Comparison of ENCODE assay signal across 12 mouse cellular contexts in genomic region chr2:125973207-125973606, GRCm38 (mm10).
A peak's percentile ranks its signal among the peaks of the same experiment; 100 is the strongest.
DNase-seq lines count a peak whose midpoint lies in the region; ATAC-seq and TF ChIP-seq lines count a peak whose summit lies in the region.
"Had no signal": no experiment of that assay in that cellular context is flagged by ENCODE, and none has a peak within 500 bp of the region (broad histone marks: within the 10 kb centered on the region; RNA-seq: fewer than 3 reads in every experiment).

No protein-coding gene starts in this region.

- 23% methylated on average over 6 of the region's 6 CpGs for WGBS in lung, embryonic 16.5 days
- WGBS in embryonic facial prominence, embryonic 10.5 days, result 42% methylated on average over 6 of the region's 6 CpGs
- 23% methylated on average over 6 of the region's 6 CpGs for WGBS in intestine, postnatal 0 days
- WGBS in stomach, embryonic 15.5 days, result 31% methylated on average over 6 of the region's 6 CpGs
- WGBS in heart, embryonic 10.5 days, result 58% methylated on average over 6 of the region's 6 CpGs
- WGBS in liver, embryonic 11.5 days, result 62% methylated on average over 6 of the region's 6 CpGs

- no peaks in the 10 kb centered on the region for H3K27me3 ChIP-seq in lung, embryonic 16.5 days (ENCODE audit: control insufficient read depth, insufficient read depth, low read depth, low read length)
- H3K27me3 ChIP-seq in embryonic facial prominence, embryonic 10.5 days (replicated peaks; ENCODE audit: low read depth, poor library complexity, severe bottlenecking), result no peaks in the 10 kb centered on the region
- no peaks in the 10 kb centered on the region for H3K27me3 ChIP-seq in intestine, postnatal 0 days (replicated peaks; ENCODE audit: control insufficient read depth, insufficient read depth, low read length)
- H3K27me3 ChIP-seq in stomach, embryonic 15.5 days (replicated peaks), result no peaks in the 10 kb centered on the region
- no peaks in the 10 kb centered on the region for H3K27me3 ChIP-seq in heart, embryonic 10.5 days (ENCODE audit: insufficient read depth, poor library complexity, severe bottlenecking)
- no peaks in the 10 kb centered on the region for H3K27me3 ChIP-seq in liver, embryonic 11.5 days (replicated peaks; ENCODE audit: control insufficient read depth, insufficient read depth, low read length)
- H3K27me3 ChIP-seq: hindbrain, embryonic 15.5 days had no signal

- H3K36me3 ChIP-seq in lung, embryonic 16.5 days (ENCODE audit: control insufficient read depth, insufficient read depth, low read length), result no peaks in the 10 kb centered on the region
- H3K36me3 ChIP-seq in embryonic facial prominence, embryonic 10.5 days (replicated peaks), result no peaks in the 10 kb centered on the region; the same call in 1 of the 2 replicates
- H3K36me3 ChIP-seq in intestine, postnatal 0 days (ENCODE audit: control insufficient read depth, insufficient read depth), result peaks cover 4% of the 10 kb centered on the region; the same call in 1 of the 2 replicates
- no peaks in the 10 kb centered on the region for H3K36me3 ChIP-seq in stomach, embryonic 15.5 days
- peaks cover 2% of the 10 kb centered on the region; the same call in 1 of the 2 replicates for H3K36me3 ChIP-seq in heart, embryonic 10.5 days
- no peaks in the 10 kb centered on the region for H3K36me3 ChIP-seq in liver, embryonic 11.5 days (ENCODE audit: control insufficient read depth, insufficient read depth, low read length)

- ATAC-seq in lung, embryonic 16.5 days (ENCODE audit: low read depth), result peak; percentile 42; the same call in 1 of the 2 replicates
- ATAC-seq in intestine, postnatal 0 days, result peak; percentile 45; the same call in 1 of the 2 replicates
- ATAC-seq in stomach, embryonic 15.5 days (ENCODE audit: insufficient read depth, low FRiP score, low read depth), result peak; percentile 53; the same call in 1 of the 2 replicates
- no peak for ATAC-seq in liver, embryonic 11.5 days (replicated peaks; ENCODE audit: low FRiP score)

- H3K9ac ChIP-seq in lung, embryonic 16.5 days (ENCODE audit: low read length), result no peak overlapping the region
- no peak overlapping the region for H3K9ac ChIP-seq in intestine, postnatal 0 days (ENCODE audit: low read depth, low read length)
- no peak overlapping the region for H3K9ac ChIP-seq in stomach, embryonic 15.5 days
- H3K9ac ChIP-seq in liver, embryonic 11.5 days (ENCODE audit: low read depth, low read length), result no peak overlapping the region
- H3K9ac ChIP-seq: hindbrain, embryonic 15.5 days had no signal

- H3K4me2 ChIP-seq in lung, embryonic 16.5 days (ENCODE audit: low read depth, low read length), result no peak overlapping the region
- H3K4me2 ChIP-seq in intestine, postnatal 0 days (replicated peaks; ENCODE audit: low read depth), result no peak overlapping the region
- no peak overlapping the region for H3K4me2 ChIP-seq in stomach, embryonic 15.5 days
- H3K4me2 ChIP-seq in liver, embryonic 11.5 days, result no peak overlapping the region
- H3K4me2 ChIP-seq: hindbrain, embryonic 15.5 days had no signal

- H3K9me3 ChIP-seq in lung, embryonic 16.5 days (ENCODE audit: control insufficient read depth, low read length), result no peaks in the 10 kb centered on the region
- H3K9me3 ChIP-seq in embryonic facial prominence, embryonic 10.5 days, result no peaks in the 10 kb centered on the region
- H3K9me3 ChIP-seq in intestine, postnatal 0 days (ENCODE audit: control insufficient read depth), result no peaks in the 10 kb centered on the region
- no peaks in the 10 kb centered on the region for H3K9me3 ChIP-seq in stomach, embryonic 15.5 days
- H3K9me3 ChIP-seq in heart, embryonic 10.5 days, result no peaks in the 10 kb centered on the region
- H3K9me3 ChIP-seq in liver, embryonic 11.5 days (ENCODE audit: control insufficient read depth, low read length), result no peaks in the 10 kb centered on the region
- H3K9me3 ChIP-seq: hindbrain, embryonic 15.5 days had no signal

- no peak for DNase-seq in lung, postnatal 36 days
- DNase-seq in embryonic facial prominence, embryonic 10.5 days (ENCODE audit: low spot score), result peak; percentile 63
- no peak for DNase-seq in heart, embryonic 10.5 days (ENCODE audit: low spot score)
- DNase-seq in liver, embryonic 11.5 days (ENCODE audit: low spot score), result no peak
- DNase-seq: cerebellum, adult 8-10 months; right cerebral cortex, postnatal 4 days had no signal

- H3K4me1 ChIP-seq in lung, embryonic 16.5 days (replicated peaks; ENCODE audit: control insufficient read depth, insufficient read depth, low read length), result peaks cover 4% of the 10 kb centered on the region; the same call in 1 of the 2 replicates
- peaks cover 31% of the 10 kb centered on the region for H3K4me1 ChIP-seq in embryonic facial prominence, embryonic 10.5 days
- no peaks in the 10 kb centered on the region for H3K4me1 ChIP-seq in intestine, postnatal 0 days (replicated peaks; ENCODE audit: control insufficient read depth, insufficient read depth, low read length)
- no peaks in the 10 kb centered on the region for H3K4me1 ChIP-seq in stomach, embryonic 15.5 days
- peaks cover 22% of the 10 kb centered on the region for H3K4me1 ChIP-seq in heart, embryonic 10.5 days
- H3K4me1 ChIP-seq in liver, embryonic 11.5 days (replicated peaks; ENCODE audit: control insufficient read depth, insufficient read depth, low read length), result no peaks in the 10 kb centered on the region
- H3K4me1 ChIP-seq: hindbrain, embryonic 15.5 days had no signal

- H3K27ac ChIP-seq in lung, embryonic 16.5 days (ENCODE audit: low read length), result no peak overlapping the region
- peak overlapping the region; percentile 76 for H3K27ac ChIP-seq in embryonic facial prominence, embryonic 10.5 days (replicated peaks)
- H3K27ac ChIP-seq in intestine, postnatal 0 days (ENCODE audit: low read depth, low read length), result no peak overlapping the region
- H3K27ac ChIP-seq in stomach, embryonic 15.5 days, result no peak overlapping the region
- H3K27ac ChIP-seq in heart, embryonic 10.5 days, result no peak overlapping the region
- no peak overlapping the region for H3K27ac ChIP-seq in liver, embryonic 11.5 days (ENCODE audit: low read depth, low read length)
- H3K27ac ChIP-seq: hindbrain, embryonic 15.5 days; macrophage had no signal

- H3K4me3 ChIP-seq in lung, embryonic 16.5 days (ENCODE audit: low read length), result no peak overlapping the region
- H3K4me3 ChIP-seq in embryonic facial prominence, embryonic 10.5 days, result no peak overlapping the region
- H3K4me3 ChIP-seq in intestine, postnatal 0 days (ENCODE audit: low read depth, low read length), result no peak overlapping the region
- no peak overlapping the region for H3K4me3 ChIP-seq in stomach, embryonic 15.5 days (replicated peaks)
- H3K4me3 ChIP-seq in heart, embryonic 10.5 days, result no peak overlapping the region
- H3K4me3 ChIP-seq in liver, embryonic 11.5 days (ENCODE audit: low read depth, low read length), result no peak overlapping the region
- H3K4me3 ChIP-seq: hindbrain, embryonic 15.5 days; myocyte had no signal

- no peak for TF ChIP-seq CTCF in intestine, postnatal 0 days (IDR thresholded peaks at IDR 0.05; ENCODE audit: low read depth)
